Mouse (Mus musculus): ENCODE measurements at regions not wholly inside any gene's neighbourhood (a gene's known extent, or its start where the extent isn't known, plus 50 kb on each side); places are given as distances from the start of the nearest gene placed in this dataset.

GRCm38 (mm10) chr6:104038853-104039252 is 453.7 kb upstream of the Cntn6 start:
- DNase-seq (ENCODE audit: low read depth), result no peak

DNA sequence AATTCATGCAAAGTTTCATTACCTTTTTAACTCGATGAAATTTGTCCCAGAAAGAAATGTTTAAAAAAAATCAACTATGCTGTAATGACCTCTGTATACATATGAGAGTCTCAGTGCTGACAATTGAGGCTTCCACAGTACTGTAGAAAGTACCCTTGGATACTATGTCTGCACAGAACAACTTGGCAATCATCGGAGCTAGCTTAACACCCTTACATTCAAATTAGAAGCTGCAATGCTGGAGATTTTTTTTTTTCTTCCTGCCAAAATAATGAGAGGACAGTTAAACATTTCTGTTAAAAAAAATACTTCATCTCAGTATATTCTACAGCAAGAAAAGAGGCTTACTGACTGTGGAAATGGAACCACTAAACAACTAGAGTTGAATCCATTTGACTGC is 452.1 kb upstream of the Cntn6 start:
- no peak for DNase-seq (ENCODE audit: low read depth)

GRCm38 (mm10) chr6:104055996-104056395 is 436.6 kb upstream of the Cntn6 start:
- DNase-seq (ENCODE audit: low read depth), result no peak

- DNase-seq (ENCODE audit: low read depth), result no peak
Measured at GRCm38 (mm10) chr6:104061692-104062263, 430.8 kb upstream of the Cntn6 start.

GRCm38 (mm10) chr6:104080581-104080980 is 412.0 kb upstream of the Cntn6 start:
- DNase-seq (ENCODE audit: low read depth), result no peak

DNA sequence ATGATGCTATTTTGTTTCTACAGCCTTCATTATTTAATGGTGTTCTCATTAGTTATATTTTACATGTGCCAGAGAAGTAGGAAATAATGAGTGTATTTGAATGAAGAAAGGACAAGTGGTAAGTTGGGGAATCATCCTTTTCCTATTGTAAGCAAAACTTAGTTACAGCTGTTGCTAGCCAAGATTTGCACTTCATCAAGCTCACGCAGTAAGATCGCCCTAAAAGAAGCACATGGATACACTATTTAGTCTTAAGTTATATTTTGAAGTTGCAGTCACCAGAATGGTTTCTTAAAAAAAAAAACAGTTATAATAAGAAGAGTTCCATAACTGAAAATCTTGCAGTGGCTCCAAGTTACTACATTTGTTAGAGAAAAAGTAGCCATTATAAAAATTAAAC is 410.3 kb upstream of the Cntn6 start:
- DNase-seq (ENCODE audit: low read depth), result no peak

DNA sequence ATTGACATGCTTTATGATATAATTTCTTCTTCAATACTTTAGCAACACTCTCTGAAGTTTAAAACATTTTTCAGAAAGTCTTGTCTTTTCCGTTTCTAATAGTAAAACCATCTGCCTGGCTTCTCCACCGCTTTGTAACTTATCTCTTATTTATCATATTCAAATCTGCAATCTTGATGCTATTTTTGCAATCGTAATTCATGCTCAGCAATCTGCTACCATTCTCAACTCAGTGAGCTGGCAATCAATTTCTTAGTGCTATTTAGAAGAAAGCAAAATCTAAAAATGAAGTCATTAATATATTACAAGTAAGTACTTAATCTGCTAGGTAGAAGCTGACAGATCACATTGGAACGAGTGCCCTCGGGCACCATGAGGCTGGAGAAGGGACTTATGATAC is 384.2 kb upstream of the Cntn6 start:
- no peak for DNase-seq (ENCODE audit: low read depth)

Data from 416B (cell line).